Comparison of ENCODE assay signal across 8 mouse cellular contexts in genomic region chr6:97205439-97205885, GRCm38 (mm10). TPM values are rescaled to one million over a fixed set of nuclear protein-coding genes. Genes with fewer than 3 reads are reported as not detected.
DNase-seq lines count a peak whose midpoint lies in the region; ATAC-seq and TF ChIP-seq lines count a peak whose summit lies in the region.

Uba3 (minus strand) TSS chr6:97205647.

- ATAC-seq in forebrain, embryonic 15.5 days (replicated peaks), result peak; percentile 98
- ATAC-seq in neutrophil, adult 5-6 weeks (ENCODE audit: extremely low read depth, insufficient number of reproducible peaks, low FRiP score, poor library complexity, severe bottlenecking), result peak; percentile 96

- H3K9me3 ChIP-seq in ES-E14 (ENCODE audit: control insufficient read depth, insufficient read depth, low read depth, low read length), result no peaks in the 10 kb centered on the region
- no peaks in the 10 kb centered on the region for H3K9me3 ChIP-seq in forebrain, embryonic 15.5 days

- peak; percentile 100 for DNase-seq in ES-E14 (ENCODE audit: low read depth, low spot score)
- peak; percentile 99 for DNase-seq in cerebellum, adult 11-12 months
- DNase-seq in heart, postnatal 25 days (ENCODE audit: low spot score), result peak; percentile 97
- peak; percentile 98 to 99 for DNase-seq in layer of hippocampus, adult 18-20 months (ENCODE audit: low spot score in 2 of 2)
- peak; percentile 99 for DNase-seq in lung, adult 2 months
- DNase-seq in thymus, adult 18-20 months, result peak; percentile 99

- peaks cover 3% of the 10 kb centered on the region; the same call in 1 of the 2 replicates for H3K36me3 ChIP-seq in ES-E14 (ENCODE audit: control insufficient read depth, insufficient read depth, low read length, poor library complexity, severe bottlenecking)
- H3K36me3 ChIP-seq in forebrain, embryonic 15.5 days, result no peaks in the 10 kb centered on the region

- peak within 1 kb of the TSS; percentile 98 to 100 for H3K4me3 ChIP-seq in ES-E14 (ENCODE audit: insufficient read depth in 1 of 2, low read depth in 1 of 2, low read length in 2 of 2, poor library complexity in 1 of 2, severe bottlenecking in 1 of 2)
- peak within 1 kb of the TSS; percentile 84 for H3K4me3 ChIP-seq in forebrain, embryonic 15.5 days
- H3K4me3 ChIP-seq in lung, adult 2 months (replicated peaks; ENCODE audit: extremely low read depth, low read depth, low read length), result peak within 1 kb of the TSS; percentile 75

- peak within 1 kb of the TSS; percentile 100 for H3K9ac ChIP-seq in ES-E14 (ENCODE audit: insufficient read depth, low read depth, low read length, poor library complexity, severe bottlenecking)
- H3K9ac ChIP-seq in forebrain, embryonic 15.5 days (replicated peaks), result peak within 1 kb of the TSS; percentile 94

- intact Hi-C loops in heart, postnatal 25 days (cut with DNase I), result no loop called here

- in situ Hi-C loops in ES-E14 (cut with MboI; ENCODE audit: low sequenced_read_pairs in 2 of 2, unreplicated experiment in 2 of 2), result no loop called here

- peaks cover 3% of the 10 kb centered on the region in 2 experiments; a peak in 2 of 4 replicates for H3K4me1 ChIP-seq in ES-E14 (ENCODE audit: control insufficient read depth in 2 of 2, insufficient read depth in 2 of 2, low read length in 2 of 2, poor library complexity in 1 of 2)
- H3K4me1 ChIP-seq in forebrain, embryonic 15.5 days, result peaks cover 18% of the 10 kb centered on the region
- H3K4me1 ChIP-seq in lung, adult 2 months (ENCODE audit: control insufficient read depth, insufficient read depth, low read length), result peaks cover 12% of the 10 kb centered on the region

- peak; percentile 76; the same call in 1 of the 2 replicates for TF ChIP-seq POLR2A in lung, adult 2 months (IDR thresholded peaks at IDR 0.05; ENCODE audit: borderline replicate concordance, extremely low read depth, low read depth, low read length)

- TF ChIP-seq CTCF in lung, adult 2 months (IDR thresholded peaks at IDR 0.05; ENCODE audit: insufficient read depth, low read length), result no peak

- peak within 1 kb of the TSS; percentile 94 for H3K27ac ChIP-seq in ES-E14 (ENCODE audit: insufficient read depth, low read depth, low read length, poor library complexity, severe bottlenecking)
- H3K27ac ChIP-seq in forebrain, embryonic 15.5 days (replicated peaks), result peak within 1 kb of the TSS; percentile 87

- peak within 1 kb of the TSS; percentile 61 for H3K4me2 ChIP-seq in forebrain, embryonic 15.5 days (replicated peaks)

- no peaks in the 10 kb centered on the region for H3K27me3 ChIP-seq in forebrain, embryonic 15.5 days

- whole genome bisulfite sequencing in forebrain, embryonic 15.5 days, result under 1% methylated on average over 38 of the region's 38 CpGs
- under 1% methylated on average over 38 of the region's 38 CpGs for WGBS in lung, adult 2 months

TF ChIP-seq in ES-E14, 5 proteins besides CTCF, POLR2A, EP300 and RAD21:
- peak; percentile 61; the same call in 1 of the 2 replicates for TF ChIP-seq HCFC1 (IDR thresholded peaks at IDR 0.05; ENCODE audit: borderline replicate concordance, insufficient read depth, low read length)
- TF ChIP-seq ZNF384 (IDR thresholded peaks at IDR 0.05; ENCODE audit: low read depth, low read length), result no peak

RNA-seq across cellular contexts. Expression of gene Uba3, which starts in this region (rescaled TPM):
- 70.3 and 76.4 TPM in 2 replicates for total RNA-seq in ES-E14 (2012; rRNA removed)
- polyA plus RNA-seq in forebrain, embryonic 15.5 days (2015; fragmentation: Nextera tagmentation; extraction: Ambion mirVana), result 98.7 and 102 TPM in 2 replicates
- total RNA-seq in heart, postnatal 25 days (2021), result 10 to 100 TPM; 63.0 to 64.0 TPM
- total RNA-seq in layer of hippocampus, adult 18-20 months (2021), result 10 to 100 TPM; 70.9 to 73.7 TPM
- polyA plus RNA-seq in lung, adult 2 months (2012; rRNA removed), result 7.1 and 14.6 TPM in 2 replicates
- 60.4 and 68.9 TPM in 2 replicates for total RNA-seq in neutrophil, adult 5-6 weeks (2017)

Comparison
In these comparisons a context has a peak if more than half of its experiments do, and no peak if none do; other contexts are left out.
1. Peak in every context shown above with its lines: DNase-seq, ATAC-seq, H3K4me3 ChIP-seq and H3K27ac ChIP-seq.